Mouse (Mus musculus) cortical plate, adult 2 months (tissue): Measurements from ENCODE around the gene Med20.

Source experiments
- CTCF ChIP-seq: fragments of 200-500 bp; IDR thresholded peaks from 2 replicates; pipeline ENCODE4 v1.5.1; 2011; ENCODE audit warnings: mild to moderate bottlenecking, control low read depth, low read length; ENCODE audit not compliant: insufficient read depth; ENCODE audit errors: extremely low read depth
- POLR2A ChIP-seq: fragments of 200-500 bp; IDR thresholded peaks from 2 replicates; pipeline ENCODE4 v1.6.1; 2011; ENCODE audit warnings: mild to moderate bottlenecking, low read length, control low read depth; ENCODE audit not compliant: insufficient read depth; ENCODE audit errors: extremely low read depth

- TF ChIP-seq CTCF (no peak), POLR2A (no peak)
These were observed 22.8 kb downstream of the Med20 start for GRCm38 (mm10) chr17:47633999-47634770.
